Mouse (Mus musculus): ENCODE results near the gene Nim1k. TPM values are rescaled to one million over a fixed set of nuclear protein-coding genes. Genes with fewer than 3 reads are reported as not detected.
"Not testable (repeated sequence)": the region's sequence is repeated elsewhere in the genome, so short reads cannot be mapped to it uniquely, and the experiment has no call there.

Nim1k gene
- polyA plus RNA-seq, 1 experiment: 0.41 TPM

GRCm38 (mm10) chr13:119689709-119690038, 66.0 kb downstream of the Nim1k start:
- no peak for DNase-seq (ENCODE audit: low spot score)

GRCm38 (mm10) chr13:119684416-119685177, 71.1 kb downstream of the Nim1k start:
- DNase-seq (ENCODE audit: low spot score): no peak

- no peak for DNase-seq (ENCODE audit: low spot score)
Observed at GRCm38 (mm10) chr13:119681161-119681560, 74.5 kb downstream of the Nim1k start.

- no peak for DNase-seq (ENCODE audit: low spot score)
Observed at GRCm38 (mm10) chr13:119679721-119680120, 76.0 kb downstream of the Nim1k start.

- no peak for DNase-seq (ENCODE audit: low spot score)
Observed at GRCm38 (mm10) chr13:119678794-119679193, 76.9 kb downstream of the Nim1k start.

- DNase-seq (ENCODE audit: low spot score): not testable (repeated sequence)
Observed at GRCm38 (mm10) chr13:119661420-119661819, 94.3 kb downstream of the Nim1k start.

Other genes starting within 250 kb of the Nim1k start
- 0.14 and 0.16 TPM in 2 replicates for gene Ccl28, start 132.1 kb downstream of the Nim1k start, polyA plus RNA-seq (2012; rRNA removed)
- 58.2 and 74.9 TPM in 2 replicates for gene Hmgcs1, start 65.5 kb downstream of the Nim1k start, polyA plus RNA-seq (2012; rRNA removed)
- 18.1 and 20.0 TPM in 2 replicates for gene Zfp131, start 35.0 kb upstream of the Nim1k start, polyA plus RNA-seq (2012; rRNA removed)
- gene AF067063, start 74.3 kb upstream of the Nim1k start, polyA plus RNA-seq (2012; rRNA removed): not detected in 2 replicates
- 0.15 and 0.22 TPM in 2 replicates for gene D13Ertd608e, start 80.1 kb upstream of the Nim1k start, polyA plus RNA-seq (2012; rRNA removed)
- not detected in 2 replicates for gene Tcstv1, start 138.9 kb upstream of the Nim1k start, polyA plus RNA-seq (2012; rRNA removed)
- not detected in 2 replicates for gene Gm21761, start 173.4 kb upstream of the Nim1k start, polyA plus RNA-seq (2012; rRNA removed)
- gene B020031M17Rik, start 194.9 kb upstream of the Nim1k start, polyA plus RNA-seq (2012; rRNA removed): not detected in 2 replicates

Data from urinary bladder, adult 2 months (tissue).